Mouse (Mus musculus) bone marrow macrophage, adult 2 months (primary cell): Measurements from ENCODE around the gene Msn.

Experiments
- CTCF ChIP-seq: IDR thresholded peaks from 2 replicates; pipeline ENCODE4 v1.5.1; 2012; ENCODE audit warnings: low read depth, mild to moderate bottlenecking, low read length, moderate library complexity
- POLR2A ChIP-seq: IDR thresholded peaks from 2 replicates; pipeline ENCODE4 v1.6.1; 2012; ENCODE audit warnings: mild to moderate bottlenecking, low read depth, low read length, borderline replicate concordance

- no peak for TF ChIP-seq CTCF
- TF ChIP-seq POLR2A: no peak
Measured at GRCm38 (mm10) chrX:96134840-96135580, 39.2 kb downstream of the Msn start.
